Mouse (Mus musculus) forebrain, embryonic 12.5 days (tissue): ENCODE measurements around the gene Rsph10b. TPM values are rescaled to one million over a fixed set of nuclear protein-coding genes. Genes with fewer than 3 reads are reported as not detected.

Source experiments
- ATAC-seq: fragments of 200-750 bp; cut with Nextera tagmentation; 2 replicates; pipeline ENCODE4 v1.8.0; 2017; ENCODE audit warnings: moderate TSS enrichment; ENCODE audit not compliant: low FRiP score
- H3K27ac ChIP-seq: fragments of 300-500 bp; sonication (generic); 2 replicates; pipeline ENCODE4 v1.5.1; 2016; ENCODE audit warnings: mild to moderate bottlenecking
- H3K27me3 ChIP-seq: fragments of 300-500 bp; sonication (generic); 2 replicates; pipeline ENCODE4 v1.6.1; 2016; ENCODE audit warnings: mild to moderate bottlenecking
- H3K36me3 ChIP-seq: fragments of 300-500 bp; sonication (generic); replicated peaks from 2 replicates; pipeline ENCODE4 v1.6.1; 2016; ENCODE audit warnings: mild to moderate bottlenecking
- H3K4me1 ChIP-seq: fragments of 300-500 bp; sonication (generic); 2 replicates; pipeline ENCODE4 v1.6.1; 2016
- H3K4me2 ChIP-seq: fragments of 300-500 bp; sonication (generic); 2 replicates; pipeline ENCODE4 v1.6.1; 2016; ENCODE audit warnings: mild to moderate bottlenecking, moderate library complexity
- H3K4me3 ChIP-seq: fragments of 300-500 bp; sonication (generic); replicated peaks from 2 replicates; pipeline ENCODE4 v1.5.1; 2016; ENCODE audit warnings: mild to moderate bottlenecking
- H3K9ac ChIP-seq: fragments of 300-500 bp; sonication (generic); 2 replicates; pipeline ENCODE4 v1.6.1; 2016; ENCODE audit warnings: mild to moderate bottlenecking
- H3K9me3 ChIP-seq: fragments of 300-500 bp; sonication (generic); 2 replicates; pipeline ENCODE4 v1.6.1; 2016
- WGBS: fragments of 180-500 bp; shearing (Covaris S2); methylation state at CpG from one replicate; pipeline ENCODE4 v1.1.7; 2016; 5-methylcytosine and 5-hydroxymethylcytosine counted together
- polyA plus RNA-seq: library from polyadenylated mRNA; unstranded; fragments of >200 nt; fragmentation: Nextera tagmentation; extraction: Ambion mirVana; gene quantifications from 2 replicates; pipeline ENCODE4 v1.2.1, GENCODE M21; 2016

The Rsph10b gene
- polyA plus RNA-seq, 1 experiment from 2014 or later, result 3.4 TPM

- H3K36me3 ChIP-seq, result no peaks in the 10 kb centered on the region
- H3K9me3 ChIP-seq, result no peaks in the 10 kb centered on the region
- no peak for ATAC-seq
- no peaks in the 10 kb centered on the region for H3K4me1 ChIP-seq
- no peak overlapping the region for H3K4me3 ChIP-seq
- 90% methylated on average over 12 of the region's 12 CpGs for WGBS
- H3K27ac ChIP-seq, result no peak overlapping the region
- H3K9ac ChIP-seq, result no peak overlapping the region
- no peaks in the 10 kb centered on the region for H3K27me3 ChIP-seq
- no peak overlapping the region for H3K4me2 ChIP-seq
Measured at GRCm38 (mm10) chr5:143948361-143948760, 15.5 kb downstream of the Rsph10b start.

GRCm38 (mm10) chr5:143950016-143950415, 17.2 kb downstream of the Rsph10b start:
- no peaks in the 10 kb centered on the region for H3K27me3 ChIP-seq
- WGBS, result 45% methylated on average over 5 of the region's 5 CpGs
- H3K9ac ChIP-seq, result no peak overlapping the region
- no peak overlapping the region for H3K4me2 ChIP-seq
- ATAC-seq, result no peak
- H3K27ac ChIP-seq, result no peak overlapping the region
- no peak overlapping the region for H3K4me3 ChIP-seq
- H3K4me1 ChIP-seq, result no peaks in the 10 kb centered on the region
- no peaks in the 10 kb centered on the region for H3K36me3 ChIP-seq
- H3K9me3 ChIP-seq, result no peaks in the 10 kb centered on the region

- H3K27me3 ChIP-seq, result no peaks in the 10 kb centered on the region
- no peak for ATAC-seq
Measured at GRCm38 (mm10) chr5:143957101-143957500, 24.3 kb downstream of the Rsph10b start.

GRCm38 (mm10) chr5:143959551-143959950, 26.7 kb downstream of the Rsph10b start:
- Histone ChIP-seq H3K27ac (no peak overlapping the region), H3K36me3 (no peaks in the 10 kb centered on the region), H3K4me2 (no peak overlapping the region), H3K9ac (no peak overlapping the region), H3K9me3 (0 out of 2 replicates have a peak, but pooled peaks cover 2% of the 10 kb centered on the region), H3K4me1 (no peaks in the 10 kb centered on the region), H3K4me3 (no peak overlapping the region), H3K27me3 (no peaks in the 10 kb centered on the region)
- WGBS, result 92% methylated on average over 11 of the region's 11 CpGs
- ATAC-seq, result no peak

More at GRCm38 (mm10) chr5:143957101-143957500, 24.3 kb downstream of the Rsph10b start:
- H3K9ac ChIP-seq, result no peak overlapping the region
- 87% methylated on average over 6 of the region's 6 CpGs for whole genome bisulfite sequencing
- no peak overlapping the region for H3K4me2 ChIP-seq
- no peaks in the 10 kb centered on the region for H3K4me1 ChIP-seq
- H3K36me3 ChIP-seq, result no peaks in the 10 kb centered on the region
- no peak overlapping the region for H3K4me3 ChIP-seq
- no peak overlapping the region for H3K27ac ChIP-seq
- 0 out of 2 replicates have a peak, but pooled peaks cover 2% of the 10 kb centered on the region for H3K9me3 ChIP-seq

- ATAC-seq, result no peak
- WGBS, result 93% methylated on average over 8 of the region's 8 CpGs
Measured at GRCm38 (mm10) chr5:143961176-143961575, 28.3 kb downstream of the Rsph10b start.

GRCm38 (mm10) chr5:143965586-143966345, 32.9 kb downstream of the Rsph10b start:
- WGBS, result 90% methylated on average over 12 of the region's 12 CpGs
- no peaks in the 10 kb centered on the region for H3K4me1 ChIP-seq
- H3K4me2 ChIP-seq, result no peak overlapping the region
- no peak overlapping the region for H3K9ac ChIP-seq
- H3K27ac ChIP-seq, result no peak overlapping the region
- no peak for ATAC-seq
- no peaks in the 10 kb centered on the region for H3K9me3 ChIP-seq
- H3K36me3 ChIP-seq, result no peaks in the 10 kb centered on the region
- H3K4me3 ChIP-seq, result no peak overlapping the region
- no peaks in the 10 kb centered on the region for H3K27me3 ChIP-seq

More at GRCm38 (mm10) chr5:143961176-143961575, 28.3 kb downstream of the Rsph10b start:
- H3K4me2 ChIP-seq, result no peak overlapping the region
- H3K4me3 ChIP-seq, result no peak overlapping the region
- H3K9me3 ChIP-seq, result 0 out of 2 replicates have a peak, but pooled peaks cover 2% of the 10 kb centered on the region
- H3K4me1 ChIP-seq, result no peaks in the 10 kb centered on the region
- no peaks in the 10 kb centered on the region for H3K36me3 ChIP-seq
- no peak overlapping the region for H3K9ac ChIP-seq
- H3K27me3 ChIP-seq, result no peaks in the 10 kb centered on the region
- no peak overlapping the region for H3K27ac ChIP-seq

- 90% methylated on average over 12 of the region's 12 CpGs for WGBS
- no peaks in the 10 kb centered on the region for H3K4me1 ChIP-seq
- no peak for ATAC-seq
- no peak overlapping the region for H3K9ac ChIP-seq
- no peak overlapping the region for H3K4me2 ChIP-seq
- H3K27me3 ChIP-seq, result no peaks in the 10 kb centered on the region
- no peaks in the 10 kb centered on the region for H3K9me3 ChIP-seq
- H3K36me3 ChIP-seq, result no peaks in the 10 kb centered on the region
- no peak overlapping the region for H3K27ac ChIP-seq
- H3K4me3 ChIP-seq, result no peak overlapping the region
Measured at GRCm38 (mm10) chr5:143966671-143967070, 33.8 kb downstream of the Rsph10b start.

GRCm38 (mm10) chr5:143972628-143973027, 39.8 kb downstream of the Rsph10b start:
- no peaks in the 10 kb centered on the region for H3K9me3 ChIP-seq
- no peaks in the 10 kb centered on the region for H3K4me1 ChIP-seq
- no peak overlapping the region for H3K27ac ChIP-seq
- ATAC-seq, result no peak
- H3K27me3 ChIP-seq, result no peaks in the 10 kb centered on the region
- no peaks in the 10 kb centered on the region for H3K36me3 ChIP-seq
- H3K4me2 ChIP-seq, result no peak overlapping the region
- 82% methylated on average over 3 of the region's 3 CpGs for WGBS
- no peak overlapping the region for H3K4me3 ChIP-seq
- no peak overlapping the region for H3K9ac ChIP-seq

GRCm38 (mm10) chr5:143974931-143975630, 42.2 kb downstream of the Rsph10b start:
- Histone ChIP-seq H3K36me3 (no peaks in the 10 kb centered on the region), H3K4me3 (no peak overlapping the region), H3K4me1 (no peaks in the 10 kb centered on the region), H3K9ac (no peak overlapping the region), H3K4me2 (no peak overlapping the region), H3K27ac (no peak overlapping the region), H3K9me3 (no peaks in the 10 kb centered on the region), H3K27me3 (no peaks in the 10 kb centered on the region)
- WGBS, result 50% methylated on average over 4 of the region's 4 CpGs
- ATAC-seq, result peak; percentile 51; the same call in 1 of the 2 replicates

- no peak overlapping the region for H3K4me3 ChIP-seq
- no peak overlapping the region for H3K27ac ChIP-seq
- no peak; the same call in 1 of the 2 replicates for ATAC-seq
- no peaks in the 10 kb centered on the region for H3K4me1 ChIP-seq
- no peak overlapping the region for H3K9ac ChIP-seq
- no peaks in the 10 kb centered on the region for H3K27me3 ChIP-seq
- H3K36me3 ChIP-seq, result no peaks in the 10 kb centered on the region
- 62% methylated on average over 2 of the region's 2 CpGs for WGBS
- H3K9me3 ChIP-seq, result no peaks in the 10 kb centered on the region
- H3K4me2 ChIP-seq, result no peak overlapping the region
Measured at GRCm38 (mm10) chr5:143975631-143975933, 42.7 kb downstream of the Rsph10b start.

GRCm38 (mm10) chr5:143976232-143976631, 43.4 kb downstream of the Rsph10b start:
- no peaks in the 10 kb centered on the region for H3K9me3 ChIP-seq
- peaks cover 6% of the 10 kb centered on the region for H3K4me1 ChIP-seq
- H3K36me3 ChIP-seq, result no peaks in the 10 kb centered on the region
- WGBS, result 91% methylated on average over 11 of the region's 11 CpGs
- no peak overlapping the region for H3K4me3 ChIP-seq
- no peaks in the 10 kb centered on the region for H3K27me3 ChIP-seq
- H3K9ac ChIP-seq, result 0 out of 2 replicates have a peak overlapping the region, but pooled peaks have one; percentile 12
- H3K4me2 ChIP-seq, result no peak overlapping the region
- ATAC-seq, result no peak
- H3K27ac ChIP-seq, result no peak overlapping the region

- peaks cover 7% of the 10 kb centered on the region for H3K4me1 ChIP-seq
- no peak overlapping the region for H3K27ac ChIP-seq
- H3K9me3 ChIP-seq, result no peaks in the 10 kb centered on the region
- WGBS, result 86% methylated on average over 16 of the region's 16 CpGs
- ATAC-seq, result no peak
- H3K4me3 ChIP-seq, result no peak overlapping the region
- H3K27me3 ChIP-seq, result no peaks in the 10 kb centered on the region
- H3K36me3 ChIP-seq, result no peaks in the 10 kb centered on the region
- H3K9ac ChIP-seq, result no peak overlapping the region
- H3K4me2 ChIP-seq, result no peak overlapping the region
Measured at GRCm38 (mm10) chr5:143976726-143977431, 44.0 kb downstream of the Rsph10b start.
